ENCODE assay signal across 10 mouse cellular contexts in the genomic region with DNA sequence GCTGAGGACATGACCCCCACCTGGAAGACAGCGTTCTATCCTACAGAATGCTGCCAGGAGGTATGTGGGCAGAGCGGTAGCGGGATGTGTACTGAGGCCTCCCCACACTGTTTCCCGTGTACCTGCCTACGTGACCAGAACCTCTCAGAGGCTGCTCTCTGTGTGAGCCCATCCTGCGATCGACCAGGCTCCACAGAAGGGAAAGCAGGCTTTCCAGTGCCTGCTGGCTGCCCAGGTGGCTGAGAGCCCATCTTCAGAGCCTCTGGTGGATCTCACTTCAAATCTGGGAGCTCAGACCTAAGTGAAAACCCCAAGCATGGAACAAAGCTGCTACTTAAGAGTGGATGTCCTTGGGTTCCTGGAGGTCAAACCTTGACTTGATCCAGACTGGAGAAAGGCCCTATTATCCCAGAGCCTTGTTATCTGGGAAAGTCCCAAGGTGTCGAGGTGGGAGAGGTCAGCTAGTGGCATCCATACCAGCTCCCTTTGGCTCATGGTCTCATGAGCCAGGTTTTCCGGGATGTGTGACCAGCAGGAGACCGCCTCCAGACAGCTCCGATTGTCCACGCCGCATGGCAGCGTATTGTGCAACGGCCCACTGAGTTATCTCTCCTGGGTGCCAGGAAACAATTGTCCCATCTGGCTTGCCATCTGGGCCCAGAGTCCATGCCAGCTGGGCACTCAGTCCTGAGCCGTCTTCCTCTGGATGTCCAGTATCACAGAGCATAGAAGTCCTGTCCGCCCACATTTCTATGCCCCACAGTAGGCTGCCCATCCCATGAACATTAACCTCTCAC.
DNase-seq lines count a peak whose midpoint lies in the region; ATAC-seq and TF ChIP-seq lines count a peak whose summit lies in the region.
"Had no signal": no experiment of that assay in that cellular context is flagged by ENCODE, and none has a peak within 500 bp of the region (broad histone marks: within the 10 kb centered on the region; RNA-seq: fewer than 3 reads in every experiment).

No protein-coding gene starts in this region.

- intact Hi-C loops in left cerebral cortex, postnatal 25 days (cut with DNase I), result loop anchor here (5.0 kb wide), 1 partner anchor 67 kb away; no protein-coding TSS in a partner anchor
- intact Hi-C loops in heart, postnatal 36 days (cut with DNase I), result no loop called here

- WGBS in thymus, adult 2 months, result 94% methylated on average over 17 of the region's 17 CpGs

- H3K36me3 ChIP-seq in thymus, adult 2 months (ENCODE audit: control insufficient read depth, insufficient read depth, low read length), result no peaks in the 10 kb centered on the region
- H3K36me3 ChIP-seq: lung, embryonic 15.5 days had no signal

- no peak overlapping the region for H3K4me3 ChIP-seq in thymus, adult 2 months (ENCODE audit: control insufficient read depth, insufficient read depth, low read length)
- H3K4me3 ChIP-seq: lung, embryonic 15.5 days had no signal

- TF ChIP-seq POLR2A in thymus, adult 2 months (IDR thresholded peaks at IDR 0.05; ENCODE audit: control insufficient read depth, extremely low read depth, insufficient read depth, low read length, poor library complexity), result no peak

- ATAC-seq in frontal cortex, adult (ENCODE audit: low TSS enrichment), result peak; percentile 76
- ATAC-seq in granulocyte monocyte progenitor cell, adult 5-6 weeks (replicated peaks; ENCODE audit: poor library complexity, severe bottlenecking), result no peak

- DNase-seq in frontal cortex, postnatal 25 days (ENCODE audit: low spot score in 2 of 2), result no peak
- peak; percentile 79 for DNase-seq in cerebellum, adult 11 months
- DNase-seq in frontal cortex, postnatal 36 days (ENCODE audit: low spot score in 2 of 2), result peak; percentile 37 to 58
- peak; percentile 32 to 76 for DNase-seq in left cerebral cortex, postnatal 25 days (ENCODE audit: low spot score in 2 of 2)
- DNase-seq in thymus, adult 2 months, result no peak
- no peak for DNase-seq in heart, postnatal 36 days
- DNase-seq: heart, adult 11 months had no signal

- no peaks in the 10 kb centered on the region for H3K27me3 ChIP-seq in thymus, adult 2 months (ENCODE audit: control insufficient read depth, insufficient read depth, low read length)
- H3K27me3 ChIP-seq: lung, embryonic 15.5 days had no signal

- H3K4me1 ChIP-seq in thymus, adult 2 months (replicated peaks; ENCODE audit: control insufficient read depth, insufficient read depth, low read length), result no peaks in the 10 kb centered on the region
- H3K4me1 ChIP-seq: lung, embryonic 15.5 days had no signal

- no peak overlapping the region for H3K27ac ChIP-seq in thymus, adult 2 months (ENCODE audit: control insufficient read depth, insufficient read depth, low read length)
- H3K27ac ChIP-seq: lung, embryonic 15.5 days had no signal

- no peak for TF ChIP-seq CTCF in thymus, adult 2 months (IDR thresholded peaks at IDR 0.05; ENCODE audit: borderline replicate concordance, control insufficient read depth, extremely low read depth, insufficient read depth, low read length, poor library complexity)

Comparison
In these comparisons a context has a peak if more than half of its experiments do, and no peak if none do; other contexts are left out.
1. DNase-seq: peak in cerebellum, adult 11 months (single experiment), frontal cortex, postnatal 36 days (2 of 2) and left cerebral cortex, postnatal 25 days (2 of 2); none in frontal cortex, postnatal 25 days (0 of 2), thymus, adult 2 months (single experiment) and heart, postnatal 36 days (0 of 2).